Mouse (Mus musculus): ENCODE measurements around the gene Sapcd1.
A peak's percentile ranks its signal among the peaks of the same experiment; 100 is the strongest.

The Sapcd1 gene

DNA sequence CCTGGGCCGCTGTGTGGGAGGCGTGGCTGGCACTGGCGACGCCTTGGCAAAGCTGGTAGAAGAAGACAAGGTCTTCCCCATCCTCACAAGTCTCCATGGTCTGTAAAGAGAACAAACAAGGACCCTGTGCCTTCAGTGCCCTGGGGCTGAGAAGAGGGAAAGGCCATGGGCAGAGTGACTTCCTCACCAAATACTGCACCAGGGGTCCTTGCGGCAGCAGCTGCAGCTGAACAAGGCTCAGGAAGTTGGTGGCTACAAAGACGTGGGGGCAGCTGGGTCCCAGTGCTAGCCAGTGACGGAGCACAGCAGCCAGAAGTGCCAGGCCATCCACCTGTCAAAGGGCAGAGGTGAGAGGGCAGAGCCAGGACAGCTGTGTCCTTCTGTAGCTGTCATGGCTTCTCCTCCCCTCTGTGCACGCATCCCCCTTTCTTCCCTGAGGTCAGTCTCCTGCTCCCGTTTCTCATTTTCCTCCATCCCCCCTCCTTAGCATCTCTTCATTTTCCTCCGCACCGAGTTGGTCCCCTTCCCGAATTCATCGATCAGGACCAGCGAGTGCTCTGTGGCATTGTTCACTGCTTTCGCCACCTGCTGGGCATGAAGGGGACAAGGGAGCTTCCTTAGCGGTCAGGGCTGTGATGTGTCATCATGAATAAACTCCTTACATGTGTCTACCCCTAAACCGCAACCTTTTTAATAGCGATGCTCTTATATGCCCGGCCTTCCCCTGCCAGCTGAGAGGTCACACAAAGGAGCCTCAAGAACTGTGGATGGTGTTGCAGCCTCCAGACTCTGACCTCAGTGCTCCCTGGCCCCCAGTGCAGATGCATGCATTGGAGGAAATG, 2.1 kb upstream of the Sapcd1 start:
- no peak for DNase-seq (ENCODE audit: low spot score)

DNA sequence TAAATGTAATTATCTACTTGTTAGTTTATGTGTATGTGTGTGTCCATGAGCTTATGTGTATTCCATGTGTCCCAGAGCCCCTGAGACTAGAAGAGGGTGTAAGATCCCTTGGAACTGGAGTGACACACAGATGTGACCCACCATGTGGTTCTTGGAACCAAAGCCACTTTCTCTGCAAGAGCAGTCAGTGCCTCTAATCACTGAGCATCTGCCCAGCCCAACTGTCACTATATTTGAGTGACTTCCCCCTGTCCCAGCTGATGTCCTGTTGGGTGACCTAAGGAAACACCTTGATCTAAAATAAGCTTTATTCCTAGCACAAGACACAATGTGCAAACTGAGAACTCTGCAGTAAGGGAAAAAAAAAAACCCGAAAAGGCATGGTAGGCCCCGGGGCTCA, 499 bp upstream of the Sapcd1 start:
- no peak for DNase-seq (ENCODE audit: low spot score)

DNA sequence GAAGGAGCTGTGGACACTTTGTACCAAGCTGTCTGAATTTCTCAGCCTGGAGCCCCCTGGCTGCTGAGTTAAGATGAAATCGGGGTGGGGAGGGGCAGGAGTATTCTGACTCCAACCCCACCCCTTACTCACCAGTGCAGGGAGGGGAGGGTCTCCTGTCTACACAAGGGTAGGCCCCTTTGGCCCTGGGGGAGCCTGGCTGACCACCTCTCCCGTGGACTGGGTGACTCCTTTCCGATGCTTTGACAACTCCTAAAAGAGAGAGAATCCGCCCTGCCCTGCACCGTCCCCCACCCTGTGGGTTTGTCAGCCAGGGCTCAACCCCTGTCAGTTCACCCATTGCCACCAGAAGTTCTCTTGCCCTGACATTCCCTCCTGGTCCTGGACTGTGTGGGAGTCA, 1.6 kb downstream of the Sapcd1 start:
- DNase-seq (ENCODE audit: low spot score), result no peak

DNA sequence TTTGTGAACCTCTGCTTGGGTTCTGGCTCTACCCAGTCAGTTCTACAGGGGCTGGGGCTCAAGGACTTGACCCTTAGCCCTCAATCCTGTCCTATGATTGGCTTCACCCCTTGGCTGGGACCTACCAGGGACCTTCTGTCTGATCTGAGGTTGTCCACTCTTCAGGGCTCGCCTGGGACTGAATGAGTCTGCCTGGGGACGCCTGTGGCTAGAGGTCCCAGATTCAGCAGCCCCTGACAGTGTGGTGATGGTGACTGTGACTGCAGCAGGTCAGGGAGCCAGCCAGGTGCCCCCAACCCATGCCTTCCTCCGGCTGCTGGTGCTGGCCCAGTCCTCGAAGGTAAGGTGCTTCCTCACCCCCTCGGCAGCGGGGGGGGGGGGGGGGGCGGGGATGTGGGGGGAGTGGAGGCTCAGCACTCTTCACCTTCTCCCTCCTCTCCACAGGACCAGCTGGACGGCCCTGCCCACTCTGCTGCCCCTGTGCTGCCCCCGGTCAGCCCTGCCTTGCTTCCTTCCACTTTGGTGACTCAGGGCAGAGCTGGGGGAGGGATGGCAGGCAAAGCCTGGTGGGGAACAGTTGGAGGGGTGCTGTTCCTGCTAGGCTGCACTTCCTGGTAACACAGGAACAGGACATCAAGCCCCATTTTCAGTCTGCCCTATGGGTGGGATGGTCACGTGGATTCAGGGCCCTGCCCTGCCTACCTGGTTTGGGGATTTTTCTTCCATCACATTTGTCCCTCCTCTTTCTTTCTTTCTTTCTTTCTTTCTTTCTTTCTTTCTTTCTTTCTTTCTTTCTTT, 2.9 kb downstream of the Sapcd1 start:
- DNase-seq (ENCODE audit: low spot score), result no peak

DNA sequence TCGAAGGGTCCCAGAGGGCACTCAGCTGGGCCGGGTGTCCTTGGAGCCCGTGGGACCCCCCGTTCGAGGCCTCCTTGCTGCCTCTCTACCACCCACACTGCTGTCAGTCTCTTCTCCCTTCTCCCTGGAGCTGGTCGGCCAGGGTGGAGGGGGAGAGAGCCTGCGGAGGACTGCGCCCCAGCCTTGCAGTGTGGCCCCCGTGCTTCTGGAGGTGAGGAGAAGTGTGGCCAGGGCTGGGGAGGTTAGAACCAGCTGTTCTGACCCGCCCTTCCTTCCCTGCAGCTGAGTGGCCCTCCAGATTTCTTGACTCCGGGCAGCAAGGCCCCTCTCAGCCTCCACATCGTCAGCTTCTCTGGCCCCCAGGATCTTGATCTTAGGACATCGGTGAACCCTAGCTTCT, 3.6 kb downstream of the Sapcd1 start:
- no peak for DNase-seq (ENCODE audit: low spot score)

DNA sequence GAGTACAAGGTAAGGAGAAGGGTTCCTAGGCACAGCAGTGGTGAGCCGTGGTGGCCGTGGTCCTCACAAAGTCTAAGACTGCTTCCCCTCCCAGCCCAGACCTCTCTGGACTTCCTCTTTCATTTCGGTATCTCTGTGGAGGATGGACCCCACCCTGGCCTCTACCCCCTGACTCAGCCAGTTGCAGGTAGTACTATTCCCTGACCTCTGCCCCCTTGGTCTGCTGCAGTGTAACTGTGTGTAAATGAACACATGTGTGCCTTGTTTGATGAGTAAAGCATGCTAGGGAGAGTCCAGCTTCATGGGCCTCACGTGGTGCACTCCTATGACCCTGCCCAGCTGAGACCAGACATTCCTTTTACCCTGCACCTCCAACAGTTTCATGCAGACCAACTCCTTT, 4.1 kb downstream of the Sapcd1 start:
- DNase-seq (ENCODE audit: low spot score), result no peak

DNA sequence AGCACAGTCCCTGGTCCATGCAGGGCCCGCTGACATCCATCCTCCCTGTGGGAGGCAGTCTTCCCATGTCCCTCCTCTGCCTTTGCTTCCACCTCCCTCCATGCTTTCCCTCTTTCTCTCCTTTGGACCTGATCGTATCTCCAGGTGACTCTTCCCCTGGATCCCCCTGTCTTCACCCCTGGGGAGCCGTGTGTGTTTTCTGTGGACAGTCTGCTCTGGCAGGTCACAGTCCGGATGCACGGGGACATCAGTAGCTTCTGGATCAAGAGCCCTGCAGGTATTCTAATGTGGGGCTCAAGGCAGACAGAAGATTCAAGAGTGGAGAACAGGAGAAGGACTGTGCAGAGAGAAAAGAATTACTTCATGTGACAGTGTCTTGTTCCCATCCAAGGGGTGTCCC, 4.6 kb downstream of the Sapcd1 start:
- no peak for DNase-seq (ENCODE audit: low spot score)

DNA sequence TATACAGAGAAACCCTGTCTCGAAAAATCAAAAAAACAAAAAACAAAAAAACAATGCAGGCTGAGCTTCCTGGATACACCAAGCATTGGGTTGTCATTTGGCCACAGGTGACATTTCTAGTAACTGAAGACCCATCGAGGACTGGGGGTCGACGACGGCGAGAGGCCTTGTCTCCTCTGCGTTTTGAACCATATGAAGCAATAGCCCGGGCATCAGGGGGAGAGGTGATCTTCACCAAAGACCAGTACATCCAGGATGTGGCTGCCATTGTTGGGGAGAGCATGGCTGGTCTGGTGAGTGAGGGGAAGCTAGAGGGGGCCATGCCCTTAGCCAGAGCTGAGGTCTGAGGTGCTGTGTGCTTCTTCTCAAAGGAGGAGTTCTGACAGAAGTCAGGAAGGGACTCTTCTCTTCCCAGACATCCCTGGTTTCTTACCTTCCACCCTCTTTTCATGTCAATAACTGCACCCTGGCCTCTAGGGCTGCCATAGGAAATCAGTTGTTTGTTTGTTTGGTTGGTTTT, 5.2 kb downstream of the Sapcd1 start:
- no peak for DNase-seq (ENCODE audit: low spot score)

DNA sequence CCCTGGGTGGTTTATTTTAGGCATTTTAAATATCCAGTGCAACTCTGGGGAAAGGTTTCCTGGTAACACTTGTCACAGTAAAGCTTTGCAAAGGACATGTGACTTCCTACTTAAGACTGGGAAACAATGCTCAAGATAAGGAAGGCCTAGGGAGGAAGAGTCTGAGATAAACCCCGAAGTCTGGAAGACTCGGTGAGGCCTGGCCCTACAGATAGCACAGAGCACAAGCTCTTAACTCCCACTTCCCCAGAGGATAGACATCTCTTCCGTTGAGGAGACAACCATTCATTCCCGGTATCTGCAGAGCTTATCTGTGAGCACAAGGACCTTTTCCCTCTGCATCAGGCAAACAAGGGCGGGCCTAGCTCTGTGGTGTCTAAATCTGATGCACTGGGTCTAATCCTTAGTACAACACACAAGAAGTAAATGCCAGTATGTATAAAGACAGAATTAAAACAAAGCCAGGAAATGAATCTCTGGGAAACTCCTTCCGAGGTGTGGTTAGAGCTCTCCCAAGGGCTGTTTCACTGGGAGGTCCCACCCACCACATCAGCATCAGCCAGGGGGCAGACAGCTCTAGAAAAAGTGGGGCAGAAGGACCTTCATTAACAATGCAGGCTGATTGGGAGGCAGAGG, 5.9 kb downstream of the Sapcd1 start:
- DNase-seq (ENCODE audit: low spot score), result no peak

DNA sequence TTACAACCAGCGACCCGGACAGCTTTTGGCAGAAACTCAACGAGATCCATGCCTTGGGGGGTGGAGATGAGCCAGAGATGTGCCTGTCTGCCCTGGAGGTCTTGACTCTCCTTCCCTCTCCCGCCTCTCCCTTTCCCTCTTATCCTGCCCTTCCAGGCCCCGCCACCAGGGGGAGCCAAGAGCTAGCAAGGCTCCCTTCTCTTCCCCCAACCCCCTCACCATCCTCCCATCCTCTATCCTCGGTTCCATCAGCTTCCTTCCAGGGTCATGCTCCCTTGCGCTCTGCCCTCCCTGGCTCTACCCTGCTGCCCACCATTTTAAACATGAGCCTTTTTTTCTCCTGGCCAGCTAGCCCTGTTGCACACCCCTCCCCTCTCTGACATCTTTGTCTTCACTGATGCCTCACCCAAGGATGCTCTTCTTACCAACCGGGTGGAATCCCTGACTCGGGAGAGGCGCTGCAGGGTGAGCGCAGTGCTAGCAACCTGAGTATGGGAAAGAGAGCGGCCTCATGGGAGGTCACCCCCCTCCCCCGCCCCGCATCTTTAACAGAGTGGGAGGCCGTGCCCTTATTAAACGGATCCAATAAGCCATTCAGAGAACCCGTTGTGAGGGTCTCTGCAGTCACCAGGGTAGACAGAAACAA, 6.5 kb downstream of the Sapcd1 start:
- peak; percentile 91 for DNase-seq (ENCODE audit: low spot score)

DNA sequence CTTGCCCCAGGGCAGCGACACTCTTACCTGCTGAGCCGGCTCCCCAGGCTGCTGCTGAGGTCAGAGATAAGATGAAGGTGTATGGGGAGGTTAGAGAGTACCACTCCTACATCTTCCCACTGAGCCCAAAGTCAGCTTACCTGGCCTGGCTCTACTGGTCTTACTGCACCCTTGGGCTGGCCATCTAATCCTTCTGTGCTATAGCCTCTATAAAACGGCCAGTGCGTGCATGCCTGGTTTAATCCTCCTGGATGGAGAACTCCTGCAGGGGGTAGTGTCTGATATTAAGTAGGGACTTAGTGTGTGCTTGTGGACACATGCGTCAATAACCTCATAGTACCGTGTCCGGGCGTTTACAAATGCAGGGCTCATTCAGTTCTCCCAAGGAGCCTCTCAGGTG, 7.3 kb downstream of the Sapcd1 start:
- no peak for DNase-seq (ENCODE audit: low spot score)

DNA sequence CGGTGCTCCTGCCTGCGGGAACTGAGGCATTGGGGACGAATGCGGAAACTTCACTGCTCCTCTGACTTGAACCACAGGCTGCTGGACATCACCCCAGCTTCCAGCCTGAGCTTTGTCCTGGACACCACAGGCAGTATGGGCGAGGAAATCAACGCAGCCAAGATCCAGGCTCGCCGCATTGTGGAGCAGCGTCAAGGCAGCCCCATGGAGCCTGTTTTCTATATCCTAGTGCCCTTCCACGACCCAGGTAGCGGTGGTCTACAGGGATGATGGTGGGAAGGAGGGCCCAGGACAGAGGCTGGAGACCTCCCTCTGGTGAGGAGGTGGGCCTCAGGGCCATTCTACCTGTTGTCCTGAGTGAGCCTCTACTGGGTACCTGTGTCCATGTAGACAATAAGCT, 7.9 kb downstream of the Sapcd1 start:
- DNase-seq (ENCODE audit: low spot score), result no peak

DNA sequence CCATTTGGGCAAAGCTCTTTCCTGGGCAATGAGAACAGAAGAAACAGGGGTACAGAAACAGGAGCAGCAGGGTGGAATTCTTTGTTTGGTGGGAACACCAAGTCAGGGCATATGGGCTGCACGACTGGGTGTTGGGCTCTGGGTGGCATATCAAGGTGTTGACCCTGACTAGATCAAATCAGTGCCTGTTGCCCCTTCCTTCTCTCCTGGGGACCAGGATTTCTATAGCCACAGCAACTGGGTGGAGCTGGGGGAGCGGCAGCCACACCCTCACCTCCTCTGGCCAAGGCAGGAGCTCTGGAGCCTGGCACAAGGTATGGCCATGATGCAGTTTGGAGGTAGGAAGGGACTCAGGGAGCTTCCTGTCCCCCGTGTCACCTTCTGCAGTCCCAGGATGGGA, 9.6 kb downstream of the Sapcd1 start:
- no peak for DNase-seq (ENCODE audit: low spot score)

DNA sequence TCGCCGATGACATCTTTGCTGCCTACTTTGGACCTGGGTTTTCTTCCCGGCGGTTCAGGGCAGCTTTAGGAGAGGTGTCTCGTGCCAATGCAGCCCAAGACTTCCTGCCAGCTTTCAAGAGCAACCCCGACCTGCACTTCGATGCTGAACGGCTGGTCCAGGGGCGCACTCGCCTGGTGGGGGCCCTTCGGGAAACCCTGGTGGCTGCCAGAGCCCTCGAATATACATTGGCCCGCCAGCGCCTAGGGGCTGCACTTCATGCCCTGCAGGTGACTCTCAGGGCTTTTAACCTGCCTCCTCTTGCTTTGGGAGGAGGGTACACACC, 10.1 kb downstream of the Sapcd1 start:
- no peak for DNase-seq (ENCODE audit: low spot score)

DNA sequence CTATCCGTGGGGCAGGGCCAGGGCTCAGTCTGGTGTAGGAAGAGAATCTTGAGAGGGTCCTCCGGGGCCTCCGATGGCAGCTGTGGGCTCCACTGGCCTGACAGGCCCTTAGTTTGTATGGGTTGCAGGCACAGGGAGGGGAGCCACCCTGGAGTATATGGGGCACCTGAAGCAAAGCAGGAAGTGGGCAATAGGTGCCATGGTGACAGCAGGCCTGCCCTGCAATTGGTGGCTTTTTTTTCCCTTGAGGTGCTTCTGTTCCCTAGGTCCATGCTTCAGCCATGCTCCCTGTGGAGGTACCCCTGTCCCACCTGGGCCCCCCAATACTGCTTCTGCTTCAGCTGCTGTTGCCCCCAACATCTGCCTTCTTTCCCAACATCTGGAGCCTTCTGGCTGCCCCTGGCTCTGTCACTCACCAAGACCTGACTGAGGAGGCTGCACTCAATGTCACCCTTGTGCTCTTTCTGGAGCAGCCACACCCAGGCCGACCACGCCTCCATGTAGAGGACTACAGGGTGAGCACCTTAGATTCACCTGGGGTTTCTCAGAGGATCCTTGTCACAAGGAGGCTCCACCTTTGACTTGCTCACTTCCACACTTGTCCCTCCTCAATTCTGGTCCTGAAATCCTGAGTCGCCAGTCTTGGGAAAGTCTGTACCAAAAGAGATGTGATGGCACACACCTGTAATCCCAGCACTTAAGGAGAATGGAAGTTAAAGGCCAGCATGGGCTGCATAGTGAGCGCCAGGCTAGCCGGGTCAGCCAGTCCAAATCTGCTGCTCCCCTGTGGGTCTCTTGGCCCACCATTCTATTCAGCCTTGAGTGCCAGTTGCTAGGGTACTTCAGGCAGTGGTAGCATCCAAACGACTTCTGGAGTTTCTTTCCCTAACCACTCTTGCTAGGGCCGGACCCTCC, 10.8 kb downstream of the Sapcd1 start:
- DNase-seq (ENCODE audit: low spot score), result no peak

DNA sequence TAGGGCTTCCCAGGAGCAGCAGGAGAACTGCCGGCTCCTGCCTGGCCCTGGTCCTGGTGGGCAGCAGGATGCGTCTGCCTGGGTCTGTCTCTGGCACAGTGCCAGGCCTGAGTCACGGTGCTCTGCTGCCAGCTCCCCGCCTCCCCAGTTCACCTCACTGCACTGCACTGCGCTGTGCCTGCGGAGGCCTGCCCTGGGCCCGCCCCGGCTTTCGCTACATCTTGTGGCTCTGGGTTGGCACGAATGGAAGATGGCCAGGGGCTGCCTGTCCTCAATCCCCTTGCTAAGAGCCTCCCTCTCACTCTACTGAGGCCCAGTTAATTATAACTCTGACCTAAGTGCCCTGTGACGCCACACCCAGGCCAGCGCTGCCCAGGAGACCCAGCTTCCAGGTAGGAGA, 11.4 kb downstream of the Sapcd1 start, which contains the start of gene Vwa7:
TSS of gene Vwa7 (plus strand) at position 204 of the 400 bp plus-strand sequence.
- DNase-seq (ENCODE audit: low spot score), result no peak

DNA sequence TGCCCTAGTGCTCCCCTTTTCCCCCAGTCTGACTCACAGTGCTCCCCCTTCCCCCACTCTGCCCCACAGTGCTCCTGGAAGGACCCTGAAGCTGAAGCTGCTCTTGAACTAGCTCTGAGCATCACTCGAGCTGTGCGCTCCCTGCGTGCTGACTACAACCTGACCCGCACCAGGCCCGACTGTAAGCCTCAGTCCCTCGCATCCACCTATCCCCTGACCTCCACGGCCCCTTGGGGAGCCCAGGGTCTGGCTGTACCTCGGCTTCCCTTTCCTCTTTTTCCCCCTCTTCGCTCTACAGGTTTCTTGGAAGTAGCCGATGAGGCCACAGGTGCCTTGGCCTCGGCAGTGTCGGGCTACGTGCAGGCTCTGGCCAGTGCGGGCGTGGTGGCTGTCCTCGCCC, 12.5 kb downstream of the Sapcd1 start:
- DNase-seq (ENCODE audit: low spot score), result no peak

DNA sequence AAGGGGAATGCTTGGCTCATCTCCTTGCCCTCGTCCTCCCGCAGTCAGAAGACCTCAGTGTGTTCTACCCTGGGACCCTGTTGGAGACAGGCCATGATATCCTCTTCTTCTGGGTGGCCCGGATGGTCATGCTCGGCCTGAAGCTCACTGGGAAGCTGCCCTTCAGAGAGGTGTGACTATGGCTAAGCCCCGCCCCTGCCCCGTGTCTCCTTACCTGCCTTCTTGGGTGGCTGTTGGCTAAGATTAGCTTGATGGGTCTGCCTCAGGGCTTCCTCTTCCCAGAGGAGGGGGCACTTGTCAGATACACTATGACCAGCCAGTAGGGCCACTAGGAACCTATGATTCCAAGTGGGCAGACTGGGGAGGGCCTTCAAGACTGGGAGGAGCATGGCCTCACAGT, 14.6 kb downstream of the Sapcd1 start:
- DNase-seq (ENCODE audit: low spot score), result no peak

DNA sequence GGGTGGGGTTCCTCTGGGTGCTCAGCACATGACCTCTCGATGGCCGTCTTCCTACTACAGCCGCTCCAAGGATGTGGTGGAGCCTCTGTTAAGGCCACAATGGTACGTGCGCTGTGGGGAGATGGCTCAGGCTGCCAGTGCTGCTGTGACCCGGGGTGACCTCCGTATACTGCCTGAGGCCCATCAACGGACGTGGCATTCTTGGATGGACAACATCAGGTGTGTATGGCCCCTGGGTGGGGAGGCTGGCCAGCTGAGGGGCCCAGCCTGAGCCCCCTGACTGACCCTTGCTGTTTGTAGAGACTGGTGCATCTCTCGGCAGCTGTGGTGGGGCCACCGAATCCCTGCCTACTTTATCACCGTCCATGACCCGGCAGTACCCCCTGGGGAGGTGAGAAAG, 15.4 kb downstream of the Sapcd1 start:
- no peak for DNase-seq (ENCODE audit: low spot score)

DNA sequence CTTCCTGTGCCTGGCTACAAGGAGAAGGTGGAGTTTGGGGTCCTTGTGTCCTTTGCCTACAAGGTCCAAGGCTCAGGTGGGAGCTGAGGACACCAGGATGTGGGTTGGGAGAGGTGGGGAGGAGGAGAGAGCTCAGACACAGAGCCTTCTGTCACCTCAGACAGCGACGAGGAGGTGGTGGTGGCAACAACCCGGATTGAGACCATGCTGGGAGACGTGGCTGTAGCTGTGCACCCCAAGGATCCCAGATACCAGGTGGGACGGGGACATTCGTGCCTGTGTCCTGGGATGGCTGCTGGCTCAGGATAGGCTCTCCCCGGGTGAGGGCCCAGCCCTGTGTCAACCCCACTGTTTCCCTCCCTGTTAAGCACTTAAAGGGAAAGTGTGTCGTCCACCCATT, 16.4 kb downstream of the Sapcd1 start:
- no peak for DNase-seq (ENCODE audit: low spot score)

DNA sequence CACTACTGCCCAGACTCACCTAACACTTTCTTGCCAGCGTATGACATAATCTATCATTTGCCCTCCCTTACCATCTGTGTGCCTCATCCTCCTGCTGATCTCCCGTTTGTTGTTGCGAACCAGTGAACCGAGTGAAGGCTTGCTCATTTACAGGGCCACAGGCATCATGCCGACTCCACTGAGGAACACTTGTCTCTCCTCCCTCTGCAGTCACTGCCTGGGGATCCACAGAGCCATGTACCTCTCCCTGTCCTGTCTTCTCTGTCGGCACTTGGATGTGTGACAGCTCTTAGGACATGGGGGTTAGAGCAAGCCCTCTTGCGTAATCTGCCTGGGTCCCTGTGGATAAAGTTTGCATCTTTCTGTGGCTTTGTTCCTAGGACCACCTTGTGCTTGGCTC, 18.2 kb downstream of the Sapcd1 start:
- no peak for DNase-seq (ENCODE audit: low spot score)

Data from layer of hippocampus, adult 11-12 months (tissue).